Mouse (Mus musculus): ENCODE measurements around the gene Hexb. TPM values are rescaled to one million over a fixed set of nuclear protein-coding genes. Genes with fewer than 3 reads are reported as not detected.

The Hexb gene
- polyA plus RNA-seq (2014; fragmentation: Illumina TruSeq; extraction: RNeasy Lipid Tissue Mini Kit (QIAGEN cat#74804); ENCODE audit: low read depth, low replicate concordance), result 481 TPM

GRCm38 (mm10) chr13:97197932-97198562 is at the start of gene Hexb:
TSS of gene Hexb (minus strand) at chr13:97198357.

GRCm38 (mm10) chr13:97240965-97241786 is 43.0 kb upstream of the Hexb start, which contains the start of gene Enc1:
TSS of gene Enc1 (plus strand) at chr13:97241105.

GRCm38 (mm10) chr13:97137466-97138400 is 60.4 kb downstream of the Hexb start, which contains the start of the genes Gfm2 and Nsa2:
TSS of gene Gfm2 (plus strand) at chr13:97137937.
TSS of gene Nsa2 (minus strand) at chr13:97137937.

Other genes starting within 250 kb of the Hexb start
- not detected for gene 1700029F12Rik, start 164.0 kb downstream of the Hexb start, polyA plus RNA-seq (2014; fragmentation: Illumina TruSeq; extraction: RNeasy Lipid Tissue Mini Kit (QIAGEN cat#74804); ENCODE audit: low read depth, low replicate concordance)
- 1.3 TPM for gene Fam169a, start 131.1 kb downstream of the Hexb start, polyA plus RNA-seq (2014; fragmentation: Illumina TruSeq; extraction: RNeasy Lipid Tissue Mini Kit (QIAGEN cat#74804); ENCODE audit: low read depth, low replicate concordance)
- 28.2 TPM for gene Gm6169, start 99.1 kb downstream of the Hexb start, polyA plus RNA-seq (2014; fragmentation: Illumina TruSeq; extraction: RNeasy Lipid Tissue Mini Kit (QIAGEN cat#74804); ENCODE audit: low read depth, low replicate concordance)
- 73.6 TPM for gene Gfm2, start 60.4 kb downstream of the Hexb start, polyA plus RNA-seq (2014; fragmentation: Illumina TruSeq; extraction: RNeasy Lipid Tissue Mini Kit (QIAGEN cat#74804); ENCODE audit: low read depth, low replicate concordance)
- 285 TPM for gene Nsa2, start 60.4 kb downstream of the Hexb start, polyA plus RNA-seq (2014; fragmentation: Illumina TruSeq; extraction: RNeasy Lipid Tissue Mini Kit (QIAGEN cat#74804); ENCODE audit: low read depth, low replicate concordance)
- 9.9 TPM for gene Enc1, start 42.7 kb upstream of the Hexb start, polyA plus RNA-seq (2014; fragmentation: Illumina TruSeq; extraction: RNeasy Lipid Tissue Mini Kit (QIAGEN cat#74804); ENCODE audit: low read depth, low replicate concordance)

Measured in sigmoid colon, adult 10 weeks (tissue).